Mouse (Mus musculus) heart, adult 9 months (tissue): ENCODE data around the gene Zfr2.

Source experiments
- DNase-seq, 2 experiments: peaks; one replicate each; pipeline ENCODE4 v3.0.0; 2022; ENCODE audit warnings: low spot score in 2 of 2

Zfr2 gene

GRCm38 (mm10) chr10:81232580-81233225 is at the start of gene Zfr2:
Gene Zfr2, plus strand, starts transcription at chr10:81233155.
- peak; percentile 76 to 77 for DNase-seq

- DNase-seq = no peak
These were observed 49.1 kb upstream of the Zfr2 start, which contains the start of gene 4930442H23Rik for GRCm38 (mm10) chr10:81183805-81184204. Gene 4930442H23Rik, minus strand, starts transcription at chr10:81183849.

GRCm38 (mm10) chr10:81184765-81185164 is 48.2 kb upstream of the Zfr2 start:
- DNase-seq = no peak

GRCm38 (mm10) chr10:81187161-81187560 is 45.8 kb upstream of the Zfr2 start:
- no peak for DNase-seq

- DNase-seq = no peak
These were observed 43.1 kb upstream of the Zfr2 start for GRCm38 (mm10) chr10:81189821-81190220.

- DNase-seq = no peak
These were observed 42.6 kb upstream of the Zfr2 start for GRCm38 (mm10) chr10:81190236-81190911.

- DNase-seq = peak in 1 of 2 experiments; percentile 8
These were observed 42.0 kb upstream of the Zfr2 start for GRCm38 (mm10) chr10:81190912-81191321.

GRCm38 (mm10) chr10:81191342-81191982 is 41.5 kb upstream of the Zfr2 start:
- DNase-seq = peak; percentile 23 to 35

- peak; percentile 88 to 90 for DNase-seq
These were observed 40.5 kb upstream of the Zfr2 start for GRCm38 (mm10) chr10:81192270-81192967.

- no peak for DNase-seq
These were observed 39.9 kb upstream of the Zfr2 start for GRCm38 (mm10) chr10:81192968-81193501.

GRCm38 (mm10) chr10:81193991-81194774 is 38.8 kb upstream of the Zfr2 start:
- DNase-seq = no peak

GRCm38 (mm10) chr10:81195300-81195699 is 37.7 kb upstream of the Zfr2 start:
- peak; percentile 21 to 41 for DNase-seq

GRCm38 (mm10) chr10:81196470-81197065 is 36.4 kb upstream of the Zfr2 start:
- DNase-seq = peak; percentile 26 to 42

GRCm38 (mm10) chr10:81197305-81197704 is 35.6 kb upstream of the Zfr2 start:
- DNase-seq = peak; percentile 43 to 59

- DNase-seq = peak; percentile 32 to 73
These were observed 34.7 kb upstream of the Zfr2 start for GRCm38 (mm10) chr10:81198230-81198629.

- DNase-seq = peak in 1 of 2 experiments; percentile 8
These were observed 34.0 kb upstream of the Zfr2 start for GRCm38 (mm10) chr10:81198990-81199389.

GRCm38 (mm10) chr10:81200141-81200540 is 32.8 kb upstream of the Zfr2 start:
- DNase-seq = peak in 1 of 2 experiments; percentile 32

GRCm38 (mm10) chr10:81200605-81201287 is 32.2 kb upstream of the Zfr2 start:
- DNase-seq = peak in 1 of 2 experiments; percentile 19

GRCm38 (mm10) chr10:81201807-81202758 is 30.9 kb upstream of the Zfr2 start, which contains the start of gene Nmrk2:
Gene Nmrk2, minus strand, starts transcription at chr10:81202051.
- DNase-seq = peak in 1 of 2 experiments; percentile 71
